Mouse (Mus musculus) hindbrain, embryonic 14.5 days (tissue): ENCODE results near the gene Rassf6. TPM values are rescaled to one million over a fixed set of nuclear protein-coding genes. Genes with fewer than 3 reads are reported as not detected.
"Not testable (repeated sequence)": the region's sequence is repeated elsewhere in the genome, so short reads cannot be mapped to it uniquely, and the experiment has no call there.

Source experiments
- ATAC-seq: fragments of 200-750 bp; cut with Nextera tagmentation; 2 replicates; pipeline ENCODE4 v1.8.0; 2017; ENCODE audit warnings: moderate number of reproducible peaks, mild to moderate bottlenecking, moderate TSS enrichment, moderate library complexity; ENCODE audit not compliant: low FRiP score
- DNase-seq: peaks from one replicate; pipeline ENCODE4 v3.0.0-alpha.2; 2015; ENCODE audit warnings: low spot score
- H3K27ac ChIP-seq: fragments of 300-500 bp; sonication (generic); 2 replicates; pipeline ENCODE4 v1.5.1; 2014; ENCODE audit warnings: mild to moderate bottlenecking, moderate library complexity
- H3K27me3 ChIP-seq: fragments of 300-500 bp; sonication (generic); 2 replicates; pipeline ENCODE4 v1.6.1; 2014; ENCODE audit warnings: mild to moderate bottlenecking, low read length, mixed read lengths; ENCODE audit not compliant: control insufficient read depth, insufficient read depth
- H3K36me3 ChIP-seq: fragments of 300-500 bp; sonication (generic); replicated peaks from 2 replicates; pipeline ENCODE4 v1.6.1; 2014; ENCODE audit not compliant: control insufficient read depth, insufficient read depth
- H3K4me1 ChIP-seq: fragments of 300-500 bp; sonication (generic); replicated peaks from 2 replicates; pipeline ENCODE4 v1.6.1; 2014; ENCODE audit warnings: antibody characterized with exemption, low read length, mixed read lengths; ENCODE audit not compliant: control insufficient read depth, insufficient read depth
- H3K4me2 ChIP-seq: fragments of 300-500 bp; sonication (generic); replicated peaks from 2 replicates; pipeline ENCODE4 v1.6.1; 2014; ENCODE audit warnings: mild to moderate bottlenecking, moderate library complexity
- H3K4me3 ChIP-seq: fragments of 300-500 bp; sonication (generic); replicated peaks from 2 replicates; pipeline ENCODE4 v1.5.1; 2014; ENCODE audit warnings: mild to moderate bottlenecking, low read length
- H3K9ac ChIP-seq: fragments of 300-500 bp; sonication (generic); 2 replicates; pipeline ENCODE4 v1.6.1; 2014
- H3K9me3 ChIP-seq: fragments of 300-500 bp; sonication (generic); 2 replicates; pipeline ENCODE4 v1.6.1; 2016; ENCODE audit warnings: low read length; ENCODE audit not compliant: control insufficient read depth
- WGBS: fragments of 180-500 bp; shearing (Covaris S2); extraction: QIAGEN DNeasy Blood & Tissue Kit; methylation state at CpG from one replicate; pipeline ENCODE4 v1.1.7; 2014; 5-methylcytosine and 5-hydroxymethylcytosine counted together
- polyA plus RNA-seq: library from polyadenylated mRNA; unstranded; fragments of >200 nt; fragmentation: Nextera tagmentation; extraction: Ambion mirVana; gene quantifications from 2 replicates; pipeline ENCODE4 v1.2.1, GENCODE M21; 2014

The Rassf6 gene
- polyA plus RNA-seq, 1 experiment from 2014 or later: 2.0 TPM

DNA sequence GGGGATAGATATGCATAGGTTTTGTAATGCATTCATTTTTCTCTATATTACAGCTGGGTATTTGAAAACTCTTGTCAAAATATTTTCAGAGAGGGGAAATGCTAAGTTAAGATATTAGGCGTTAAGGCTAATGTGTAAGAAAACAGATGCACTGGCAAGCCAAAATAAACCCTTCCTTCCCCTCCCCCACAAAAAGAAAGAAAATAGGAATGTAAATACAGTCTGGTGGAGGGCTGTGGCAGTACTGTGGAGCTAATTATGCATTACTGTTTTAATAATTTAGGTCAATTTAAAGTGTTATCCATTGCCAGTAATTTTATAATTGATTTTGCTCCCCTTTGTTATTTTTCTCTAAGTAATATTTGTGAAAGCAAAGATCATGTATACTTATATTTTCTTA, 11.9 kb downstream of the Rassf6 start:
- no peaks in the 10 kb centered on the region for H3K27me3 ChIP-seq
- no peak overlapping the region for H3K4me2 ChIP-seq
- no peaks in the 10 kb centered on the region for H3K36me3 ChIP-seq
- ATAC-seq (no peak), DNase-seq (no peak)
- H3K4me1 ChIP-seq: no peaks in the 10 kb centered on the region
- 85% methylated on average over 1 of the region's 1 CpGs for WGBS
- H3K27ac ChIP-seq: no peak overlapping the region
- H3K9ac ChIP-seq: no peak overlapping the region
- no peaks in the 10 kb centered on the region for H3K9me3 ChIP-seq
- no peak overlapping the region for H3K4me3 ChIP-seq

DNA sequence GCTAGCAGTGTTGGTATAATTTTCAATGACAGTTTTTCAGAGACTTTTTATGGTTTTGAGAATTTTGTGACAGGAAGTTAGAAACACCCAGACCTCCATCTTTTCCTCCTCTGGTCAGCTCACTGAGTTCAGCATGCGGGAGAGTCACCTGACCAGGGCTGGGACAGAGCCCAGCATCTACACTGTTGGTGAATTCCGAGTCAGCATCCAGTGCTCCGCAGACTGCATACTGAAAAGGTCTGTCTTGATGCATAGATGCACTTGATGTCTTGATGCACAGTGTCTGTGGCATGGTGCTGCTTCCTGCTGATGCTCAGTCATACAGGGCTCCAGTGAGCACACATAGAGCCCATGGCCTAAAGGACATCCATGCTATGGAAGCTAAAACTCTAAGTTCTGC, 12.4 kb downstream of the Rassf6 start:
- H3K4me3 ChIP-seq: no peak overlapping the region
- H3K27me3 ChIP-seq: no peaks in the 10 kb centered on the region
- no peak overlapping the region for H3K9ac ChIP-seq
- ATAC-seq (no peak), DNase-seq (no peak)
- 85% methylated on average over 3 of the region's 3 CpGs for WGBS
- H3K27ac ChIP-seq: no peak overlapping the region
- H3K9me3 ChIP-seq: no peaks in the 10 kb centered on the region
- H3K4me2 ChIP-seq: no peak overlapping the region
- no peaks in the 10 kb centered on the region for H3K36me3 ChIP-seq
- no peaks in the 10 kb centered on the region for H3K4me1 ChIP-seq

DNA sequence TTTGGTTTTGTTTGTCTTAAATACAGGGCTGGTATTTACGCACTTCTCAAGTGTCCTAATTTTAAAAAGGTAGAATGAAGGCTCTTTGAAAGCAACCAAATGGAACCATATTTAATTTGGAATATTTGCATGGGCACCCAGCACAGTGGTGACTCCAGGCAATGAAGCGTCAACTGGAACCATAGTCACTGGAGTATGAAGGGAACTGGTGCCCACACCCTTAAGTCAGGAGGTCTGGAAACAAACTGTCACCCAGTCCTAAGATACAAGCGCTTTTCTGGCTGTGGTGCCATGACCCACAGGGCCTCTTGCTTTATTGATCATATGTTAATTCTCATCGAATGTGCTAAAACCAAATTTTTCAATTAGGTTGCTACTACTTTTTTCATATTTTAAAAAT, 13.0 kb downstream of the Rassf6 start:
- no peak for ATAC-seq
- no peak overlapping the region for H3K9ac ChIP-seq
- WGBS: 94% methylated on average over 4 of the region's 4 CpGs

DNA sequence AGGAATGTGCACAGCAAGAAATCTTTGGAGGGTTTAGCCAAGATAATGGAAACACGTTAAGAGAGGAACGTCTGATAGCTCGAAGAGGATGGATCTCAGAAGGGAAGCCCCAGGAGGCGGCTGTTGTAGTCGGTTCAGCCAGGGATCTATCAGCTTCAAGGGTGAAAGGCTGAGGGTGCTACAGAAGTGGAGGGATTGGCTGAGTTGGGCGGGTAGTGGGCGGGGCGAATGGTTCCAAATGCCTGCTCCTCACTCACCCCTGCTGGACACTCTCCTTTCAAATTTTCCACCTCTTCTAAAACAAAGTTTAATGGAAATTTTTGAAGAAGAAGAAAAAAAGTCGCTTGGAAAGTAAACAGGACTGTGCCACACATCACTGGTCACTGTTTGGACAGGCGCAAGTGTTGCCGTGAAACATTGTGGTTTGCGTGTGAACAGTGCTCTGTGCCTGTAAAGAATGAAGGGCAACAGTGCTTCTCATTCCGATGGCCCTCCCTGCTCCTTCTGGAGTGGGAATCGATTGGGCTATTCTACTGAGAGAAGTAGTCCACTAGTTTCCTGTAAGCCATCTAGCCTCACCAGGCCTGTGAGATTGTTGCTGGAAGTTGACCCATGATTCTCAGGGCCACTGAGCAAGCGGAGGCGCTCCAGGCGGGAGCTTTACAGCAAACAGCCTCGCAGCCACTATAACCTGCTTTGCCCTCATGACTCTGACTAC, 15.6 kb downstream of the Rassf6 start:
- ATAC-seq (no peak), DNase-seq (no peak)
- Histone ChIP-seq H3K4me2 (no peak overlapping the region), H3K27ac (no peak overlapping the region), H3K4me3 (no peak overlapping the region), H3K4me1 (no peaks in the 10 kb centered on the region), H3K27me3 (no peaks in the 10 kb centered on the region), H3K9ac (no peak overlapping the region), H3K36me3 (no peaks in the 10 kb centered on the region), H3K9me3 (no peaks in the 10 kb centered on the region)
- WGBS: 76% methylated on average over 18 of the region's 18 CpGs

More for the DNA sequence above, 13.0 kb downstream of the Rassf6 start:
- Histone ChIP-seq H3K4me3 (no peak overlapping the region), H3K4me2 (no peak overlapping the region), H3K4me1 (no peaks in the 10 kb centered on the region), H3K9me3 (no peaks in the 10 kb centered on the region), H3K27ac (no peak overlapping the region), H3K36me3 (no peaks in the 10 kb centered on the region), H3K27me3 (no peaks in the 10 kb centered on the region)
- no peak for DNase-seq

DNA sequence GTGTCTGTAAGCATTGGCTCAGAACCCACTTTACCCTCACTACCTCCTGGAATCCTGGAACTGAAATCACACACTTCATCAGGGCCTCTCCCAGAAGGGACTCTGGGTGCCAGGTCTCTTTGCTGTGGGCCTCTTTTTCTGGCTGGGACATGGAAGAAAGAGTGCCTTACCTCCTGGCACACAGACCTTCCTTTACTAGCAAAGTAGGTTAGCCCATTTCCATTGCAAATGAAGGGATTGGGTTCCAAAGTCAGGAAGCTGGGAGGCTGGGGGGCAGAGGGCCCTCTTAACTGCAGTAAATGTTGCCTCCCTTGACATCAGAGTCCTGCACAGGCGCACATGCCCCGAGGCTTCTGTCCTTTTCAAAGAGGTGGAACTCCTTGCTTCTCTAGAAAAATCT, 17.2 kb downstream of the Rassf6 start:
- 79% methylated on average over 2 of the region's 2 CpGs for WGBS
- H3K4me2 ChIP-seq: no peak overlapping the region
- H3K4me3 ChIP-seq: no peak overlapping the region
- DNase-seq (no peak), ATAC-seq (no peak)
- H3K4me1 ChIP-seq: no peaks in the 10 kb centered on the region
- no peak overlapping the region for H3K27ac ChIP-seq
- no peak overlapping the region for H3K9ac ChIP-seq
- H3K36me3 ChIP-seq: no peaks in the 10 kb centered on the region
- H3K9me3 ChIP-seq: no peaks in the 10 kb centered on the region
- H3K27me3 ChIP-seq: no peaks in the 10 kb centered on the region

DNA sequence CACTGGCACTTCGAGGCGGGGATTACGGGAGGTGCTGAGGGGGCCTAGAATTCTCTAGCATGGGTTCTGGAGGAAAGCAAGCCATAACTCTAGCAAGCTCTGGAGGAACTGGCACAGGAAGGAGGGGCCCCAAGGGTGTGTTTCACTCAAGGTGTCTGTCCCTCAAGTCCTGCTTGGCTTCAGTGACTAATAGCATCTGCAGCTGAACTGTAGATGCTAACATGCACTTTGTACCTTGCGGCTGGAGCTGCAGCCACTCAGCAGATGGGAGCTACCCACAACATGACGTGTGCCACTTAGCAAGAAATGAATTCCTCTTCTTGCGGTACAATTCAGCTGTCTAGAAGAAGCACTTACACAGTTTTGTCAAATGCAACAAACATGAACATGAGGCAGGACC, 18.7 kb downstream of the Rassf6 start:
- H3K4me1 ChIP-seq: no peaks in the 10 kb centered on the region
- H3K36me3 ChIP-seq: no peaks in the 10 kb centered on the region
- no peaks in the 10 kb centered on the region for H3K9me3 ChIP-seq
- H3K27ac ChIP-seq: no peak overlapping the region
- WGBS: 96% methylated on average over 6 of the region's 6 CpGs
- no peak overlapping the region for H3K4me3 ChIP-seq
- H3K4me2 ChIP-seq: no peak overlapping the region
- H3K27me3 ChIP-seq: no peaks in the 10 kb centered on the region
- H3K9ac ChIP-seq: no peak overlapping the region
- DNase-seq: no peak
- no peak for ATAC-seq

DNA sequence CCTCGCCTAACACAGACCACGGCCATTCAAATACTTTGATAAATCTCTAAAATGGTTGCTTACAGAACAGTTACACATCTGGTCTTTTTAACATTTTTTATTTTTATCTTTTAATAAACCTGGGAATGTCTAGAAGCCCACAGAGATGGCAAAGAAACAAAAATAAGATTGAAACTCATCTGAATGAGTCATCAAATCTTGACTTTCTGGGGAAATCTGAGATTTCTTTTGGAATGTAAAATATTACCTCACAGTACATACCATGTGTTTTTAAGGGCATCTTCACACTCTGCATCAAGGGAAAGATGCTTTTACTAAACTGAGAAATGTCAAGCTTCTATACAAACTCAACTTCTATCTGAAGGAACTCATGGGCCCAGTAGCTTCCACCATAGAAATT, 19.1 kb downstream of the Rassf6 start:
- Histone ChIP-seq H3K4me3 (no peak overlapping the region), H3K9me3 (no peaks in the 10 kb centered on the region), H3K4me2 (no peak overlapping the region), H3K27ac (no peak overlapping the region), H3K36me3 (no peaks in the 10 kb centered on the region), H3K9ac (no peak overlapping the region), H3K4me1 (no peaks in the 10 kb centered on the region), H3K27me3 (no peaks in the 10 kb centered on the region)
- 96% methylated on average over 2 of the region's 2 CpGs for WGBS
- ATAC-seq (no peak), DNase-seq (no peak)

DNA sequence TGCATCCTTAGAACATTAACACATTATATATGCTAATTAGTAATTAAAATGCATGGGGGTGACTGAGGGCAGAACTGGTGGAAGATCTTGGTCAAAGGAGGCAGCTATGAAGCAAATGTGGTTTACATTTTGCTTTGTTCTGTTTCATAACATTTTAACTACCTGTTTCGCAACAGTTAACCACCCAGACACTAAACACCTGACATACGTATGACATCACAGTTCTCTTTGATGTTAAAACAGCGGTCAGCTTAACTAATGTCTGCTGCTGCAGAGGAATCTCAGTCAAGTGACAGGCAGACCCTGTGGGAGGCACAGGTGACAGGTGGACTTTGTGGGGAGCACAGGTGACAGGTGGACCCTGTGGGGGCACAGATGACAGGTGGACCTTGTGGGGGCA, 22.6 kb downstream of the Rassf6 start:
- H3K4me2 ChIP-seq: no peak overlapping the region
- no peak for ATAC-seq
- H3K9me3 ChIP-seq: no peaks in the 10 kb centered on the region
- no peak overlapping the region for H3K27ac ChIP-seq
- H3K9ac ChIP-seq: no peak overlapping the region
- no peaks in the 10 kb centered on the region for H3K27me3 ChIP-seq
- no peaks in the 10 kb centered on the region for H3K36me3 ChIP-seq
- no peak overlapping the region for H3K4me3 ChIP-seq
- WGBS: 87% methylated on average over 3 of the region's 3 CpGs
- H3K4me1 ChIP-seq: no peaks in the 10 kb centered on the region
- no peak for DNase-seq

DNA sequence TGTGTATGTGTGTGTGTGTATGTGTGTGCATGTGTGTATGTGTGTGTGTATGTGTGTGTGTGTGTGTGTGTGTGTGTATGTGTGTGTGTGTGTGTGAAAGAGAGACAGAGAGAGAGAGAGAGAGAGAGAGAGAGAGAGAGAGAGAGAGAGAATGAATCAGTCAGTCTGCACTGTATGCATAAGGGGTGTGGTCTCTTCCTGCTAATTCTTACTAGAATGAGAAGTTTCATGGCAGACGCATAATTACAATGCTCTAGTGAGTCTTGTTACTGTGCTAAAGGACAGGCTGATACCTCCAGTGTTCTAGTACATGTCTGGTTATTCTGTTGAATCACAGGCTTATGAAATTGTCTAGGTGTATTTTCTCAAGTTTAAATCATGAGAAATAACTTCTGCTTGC, 27.7 kb downstream of the Rassf6 start:
- not testable (repeated sequence) for H3K27me3 ChIP-seq, H3K36me3 ChIP-seq, H3K9ac ChIP-seq, H3K27ac ChIP-seq, H3K9me3 ChIP-seq, H3K4me3 ChIP-seq, H3K4me2 ChIP-seq, ATAC-seq, DNase-seq, H3K4me1 ChIP-seq
- WGBS: 86% methylated on average over 1 of the region's 1 CpGs
